Mouse (Mus musculus) myocyte (in vitro differentiated cells): ENCODE measurements at regions not wholly inside any gene's neighbourhood (a gene's known extent, or its start where the extent isn't known, plus 50 kb on each side); places are given as distances from the start of the nearest gene placed in this dataset.
"Not testable (repeated sequence)": the region's sequence is repeated elsewhere in the genome, so short reads cannot be mapped to it uniquely, and the experiment has no call there.

ENCODE experiments used
- H3K27me3 ChIP-seq: one replicate; pipeline ENCODE4 v1.6.1; 2011; ENCODE audit not compliant: control insufficient read depth, insufficient read depth, insufficient read length
- H3K36me3 ChIP-seq: one replicate; pipeline ENCODE4 v1.6.1; 2011; ENCODE audit not compliant: control insufficient read depth, insufficient read depth
- H3K4me2 ChIP-seq: one replicate; pipeline ENCODE4 v1.6.1; 2011; ENCODE audit warnings: low read depth, control low read depth
- H3K4me3 ChIP-seq: one replicate; pipeline ENCODE4 v1.5.1; 2011; ENCODE audit warnings: mild to moderate bottlenecking, control low read depth, moderate library complexity
- H3K79me2 ChIP-seq: one replicate; pipeline ENCODE4 v1.6.1; 2011; ENCODE audit not compliant: control insufficient read depth, insufficient read depth
- H3ac ChIP-seq: one replicate; pipeline ENCODE4 v1.6.1; 2011; ENCODE audit not compliant: control insufficient read depth, insufficient read length
- CEBPB ChIP-seq: IDR thresholded peaks from 2 replicates; pipeline ENCODE4 v1.6.1; 2011; ENCODE audit warnings: mild to moderate bottlenecking, moderate library complexity; ENCODE audit not compliant: poor library complexity, insufficient read depth, severe bottlenecking
- E2F4 ChIP-seq: IDR thresholded peaks from one replicate; pipeline ENCODE4 v1.6.1; 2011; ENCODE audit warnings: mild to moderate bottlenecking, control low read depth, moderate library complexity; ENCODE audit not compliant: insufficient read depth
- MAX ChIP-seq: IDR thresholded peaks from one replicate; pipeline ENCODE4 v1.6.1; 2011; ENCODE audit warnings: low read depth, mild to moderate bottlenecking, control low read depth
- MYOD1 ChIP-seq, 3 experiments: IDR thresholded peaks; one replicate each; pipeline ENCODE4 v1.6.1; 2011; ENCODE audit warnings: control low read depth in 2 of 3, low read depth in 2 of 3, mild to moderate bottlenecking in 2 of 3, moderate library complexity in 1 of 3; ENCODE audit not compliant: insufficient read length in 2 of 3, control insufficient read depth in 1 of 3
- MYOG ChIP-seq, 3 experiments: IDR thresholded peaks; one replicate each; pipeline ENCODE4 v1.6.1; 2011; ENCODE audit warnings: control low read depth in 2 of 3, low read depth in 2 of 3, mild to moderate bottlenecking in 2 of 3; ENCODE audit not compliant: insufficient read length in 2 of 3, control insufficient read depth in 1 of 3, insufficient read depth in 1 of 3
- POLR2A ChIP-seq: IDR thresholded peaks from one replicate; pipeline ENCODE4 v1.6.1; 2011; ENCODE audit warnings: low read depth, mild to moderate bottlenecking, control low read depth, moderate library complexity; ENCODE audit not compliant: insufficient read length
- POLR2AphosphoS2 ChIP-seq: IDR thresholded peaks from one replicate; pipeline ENCODE4 v1.6.1; 2011; ENCODE audit warnings: low read depth, control low read depth; ENCODE audit not compliant: insufficient read length
- REST ChIP-seq: IDR thresholded peaks from one replicate; pipeline ENCODE4 v1.6.1; 2011; ENCODE audit warnings: mild to moderate bottlenecking, control low read depth, moderate library complexity; ENCODE audit not compliant: insufficient read depth, insufficient read length
- SRF ChIP-seq: IDR thresholded peaks from one replicate; pipeline ENCODE4 v1.6.1; 2011; ENCODE audit warnings: low read depth; ENCODE audit not compliant: control insufficient read depth, insufficient read length
- TCF12 ChIP-seq: IDR thresholded peaks from one replicate; pipeline ENCODE4 v1.6.1; 2011; ENCODE audit warnings: mild to moderate bottlenecking, control low read depth; ENCODE audit not compliant: poor library complexity, insufficient read depth, severe bottlenecking
- TCF3 ChIP-seq: IDR thresholded peaks from one replicate; pipeline ENCODE4 v1.6.1; 2011; ENCODE audit warnings: low read depth, control low read depth; ENCODE audit not compliant: insufficient read length
- USF1 ChIP-seq: IDR thresholded peaks from one replicate; pipeline ENCODE4 v1.6.1; 2011; ENCODE audit warnings: low read depth, mild to moderate bottlenecking, control low read depth, moderate library complexity

DNA sequence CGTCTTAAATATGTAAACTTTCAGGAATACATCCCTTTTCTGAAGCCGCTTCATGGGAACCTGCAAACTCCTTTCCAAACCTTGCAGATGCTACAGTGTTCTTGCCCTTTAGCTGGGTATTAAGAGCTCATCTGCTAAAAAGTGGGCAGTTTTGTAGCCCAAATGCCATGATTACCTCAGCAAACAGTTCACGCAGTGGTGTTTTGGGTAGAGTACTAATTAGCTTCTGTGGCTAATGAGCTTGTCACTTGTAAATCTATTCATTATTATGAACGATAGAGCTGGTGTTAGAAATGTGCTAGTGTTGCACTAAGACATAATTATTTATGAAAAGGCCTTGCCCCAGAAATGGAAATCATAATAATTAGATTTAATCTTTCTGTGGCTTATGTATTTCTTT lies 506.1 kb upstream of the Ccng1 start:
- Histone ChIP-seq H3K36me3 (no peaks in the 10 kb centered on the region), H3K79me2 (no peaks in the 10 kb centered on the region), H3K27me3 (no peaks in the 10 kb centered on the region), H3K4me3 (no peak overlapping the region), H3ac (no peak overlapping the region), H3K4me2 (no peak overlapping the region)
- TF ChIP-seq CEBPB (no peak), TCF12 (no peak), USF1 (no peak), POLR2AphosphoS2 (no peak), TCF3 (no peak), POLR2A (no peak), E2F4 (no peak), MYOD1 (IDR thresholded peaks at IDR 0.05; ENCODE audit: control insufficient read depth in 1 of 3, insufficient read length in 2 of 3, low read depth in 2 of 3) (no peak), SRF (no peak), REST (no peak), MAX (no peak), MYOG (IDR thresholded peaks at IDR 0.05; ENCODE audit: control insufficient read depth in 1 of 3, insufficient read depth in 1 of 3, insufficient read length in 2 of 3, low read depth in 2 of 3) (no peak)

DNA sequence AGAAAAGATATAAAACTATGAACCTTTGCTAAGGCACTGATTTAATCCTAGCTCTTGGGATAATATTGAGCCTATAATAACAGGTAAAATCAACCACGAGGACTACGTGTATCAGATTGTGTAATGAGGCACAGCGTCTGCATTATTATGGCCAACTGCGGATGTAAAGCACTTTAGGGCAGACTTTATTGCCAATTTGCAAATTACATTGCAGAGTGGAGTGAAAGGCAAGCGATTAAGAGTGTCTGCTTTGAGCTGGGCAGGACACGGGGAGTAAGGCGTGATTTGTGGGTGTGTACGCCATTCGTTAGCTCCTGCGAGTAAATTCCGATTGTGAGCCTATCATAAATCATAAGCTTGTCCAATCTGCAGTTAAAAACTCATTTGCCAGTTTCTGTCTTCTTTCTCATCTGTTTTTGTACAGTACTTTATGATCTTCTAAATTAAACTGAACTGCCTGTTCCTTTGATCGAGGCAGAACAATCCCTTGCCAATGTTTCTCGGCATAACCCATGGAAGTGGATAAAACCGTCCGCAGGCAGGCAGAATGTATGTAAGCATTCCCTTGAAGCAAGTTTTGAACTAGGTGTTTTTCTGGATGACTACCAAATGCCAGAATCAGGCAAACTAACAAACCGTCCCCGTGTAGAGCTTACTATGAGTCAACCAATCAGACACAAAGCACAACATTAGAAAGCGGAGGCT lies 505.0 kb upstream of the Ccng1 start:
- no peak overlapping the region for H3K4me2 ChIP-seq
- TF ChIP-seq REST (no peak), TCF12 (no peak), MYOD1 (IDR thresholded peaks at IDR 0.05; ENCODE audit: control insufficient read depth in 1 of 3, insufficient read length in 2 of 3, low read depth in 2 of 3) (no peak), CEBPB (no peak), USF1 (no peak), MAX (no peak)
- no peak overlapping the region for H3K4me3 ChIP-seq

DNA sequence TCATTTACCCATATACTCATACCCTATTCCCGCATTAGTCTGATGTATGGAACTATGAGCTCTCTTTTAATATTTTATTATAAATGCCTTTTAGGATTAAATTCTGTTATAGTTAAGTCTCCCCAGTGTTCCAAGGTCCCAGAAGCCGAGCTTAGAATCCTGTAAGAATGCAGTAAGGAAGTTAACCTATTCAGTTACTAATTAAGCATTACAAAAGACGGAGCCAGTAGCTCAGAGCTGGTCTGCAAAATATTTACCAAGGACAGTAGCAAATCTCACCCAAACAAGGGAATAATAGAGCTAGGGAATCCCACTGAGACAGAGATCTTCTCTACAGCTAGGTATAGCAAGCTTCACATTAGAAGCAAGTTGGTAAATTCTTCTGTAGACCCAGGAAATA lies 459.4 kb upstream of the Ccng1 start:
- H3K79me2 ChIP-seq, H3K4me2 ChIP-seq, H3K4me3 ChIP-seq, H3ac ChIP-seq, H3K27me3 ChIP-seq, H3K36me3 ChIP-seq: not testable (repeated sequence)

More for the DNA sequence above, 505.0 kb upstream of the Ccng1 start:
- H3K79me2 ChIP-seq = no peaks in the 10 kb centered on the region
- no peaks in the 10 kb centered on the region for H3K36me3 ChIP-seq
- H3ac ChIP-seq = no peak overlapping the region
- H3K27me3 ChIP-seq = no peaks in the 10 kb centered on the region

DNA sequence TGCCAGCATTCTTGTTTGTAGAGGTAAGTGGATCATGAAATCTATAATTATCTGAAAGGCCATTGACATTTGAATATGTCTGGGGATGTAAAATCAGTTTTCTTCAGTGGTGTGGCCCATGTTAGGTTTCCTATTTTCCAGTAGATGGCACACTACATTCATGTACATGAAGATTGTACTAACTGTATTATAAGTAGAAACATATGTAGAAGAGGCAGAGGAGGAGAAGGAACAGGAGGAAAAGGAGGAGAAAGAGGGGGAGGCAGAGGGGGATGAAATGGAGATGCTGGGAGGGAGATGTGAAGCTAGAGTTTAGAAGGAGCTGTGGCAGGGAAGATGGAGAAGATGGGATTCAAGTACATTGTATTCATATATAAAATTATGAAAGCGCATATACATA lies 447.1 kb upstream of the Ccng1 start:
- Histone ChIP-seq H3K27me3 (no peaks in the 10 kb centered on the region), H3K36me3 (no peaks in the 10 kb centered on the region), H3K4me2 (no peak overlapping the region), H3ac (no peak overlapping the region), H3K79me2 (no peaks in the 10 kb centered on the region), H3K4me3 (no peak overlapping the region)
- TF ChIP-seq MAX = no peak
- TF ChIP-seq POLR2A = no peak
- no peak for TF ChIP-seq MYOG (IDR thresholded peaks at IDR 0.05; ENCODE audit: control insufficient read depth in 1 of 3, insufficient read depth in 1 of 3, insufficient read length in 2 of 3, low read depth in 2 of 3)
- TF ChIP-seq CEBPB = no peak

DNA sequence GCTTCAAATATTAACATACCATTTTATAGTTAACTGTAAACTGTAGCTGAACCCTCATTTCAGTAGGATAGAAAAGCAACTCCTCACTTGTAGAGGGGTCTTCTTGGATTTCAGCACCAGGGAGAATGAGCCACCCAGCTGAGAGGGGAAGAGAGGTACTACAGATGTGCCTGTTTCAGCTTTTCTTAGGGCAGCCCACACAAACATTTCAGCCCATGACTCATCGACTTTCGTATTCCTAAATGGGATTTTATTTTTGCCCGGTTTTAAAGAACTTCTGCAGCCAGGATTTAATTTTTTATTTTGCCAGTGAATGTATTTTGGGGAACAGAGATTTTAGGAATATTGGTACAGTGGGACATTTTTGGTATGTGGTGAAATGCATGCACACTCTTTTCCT lies 438.9 kb upstream of the Ccng1 start:
- Histone ChIP-seq H3K4me3 (no peak overlapping the region), H3K79me2 (no peaks in the 10 kb centered on the region), H3K4me2 (no peak overlapping the region), H3K36me3 (no peaks in the 10 kb centered on the region), H3ac (no peak overlapping the region), H3K27me3 (no peaks in the 10 kb centered on the region)
- TF ChIP-seq POLR2A (no peak), POLR2AphosphoS2 (no peak), SRF (no peak), USF1 (no peak), MYOG (IDR thresholded peaks at IDR 0.05; ENCODE audit: control insufficient read depth in 1 of 3, insufficient read depth in 1 of 3, insufficient read length in 2 of 3, low read depth in 2 of 3) (no peak), CEBPB (no peak), MYOD1 (IDR thresholded peaks at IDR 0.05; ENCODE audit: control insufficient read depth in 1 of 3, insufficient read length in 2 of 3, low read depth in 2 of 3) (no peak), E2F4 (no peak), TCF12 (no peak), MAX (no peak), TCF3 (no peak)
